Mouse (Mus musculus): Measurements from ENCODE around the gene A930017K11Rik.

A930017K11Rik gene

GRCm38 (mm10) chr17:25925348-25925747 is 27.0 kb downstream of the A930017K11Rik start:
- DNase-seq (ENCODE audit: low read depth, low spot score): no peak

DNA sequence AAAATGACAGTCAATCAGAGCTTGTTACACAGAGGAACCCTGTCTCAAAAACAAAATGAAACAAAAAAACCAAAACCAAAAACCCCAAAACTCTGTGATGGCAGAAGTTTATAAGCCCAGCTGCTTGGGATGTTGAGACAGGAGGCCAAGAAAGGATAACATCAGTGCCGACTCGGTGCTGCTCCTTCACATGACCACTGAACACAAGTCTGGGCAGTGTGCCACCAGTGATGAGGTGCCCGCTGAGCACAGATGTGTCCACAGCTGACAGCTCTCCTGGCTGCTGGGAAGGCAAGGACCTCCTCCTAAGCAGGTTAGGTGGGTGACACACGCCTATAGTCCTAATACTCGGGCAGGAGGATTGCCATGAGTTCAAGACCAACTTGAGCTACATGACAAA is 30.2 kb downstream of the A930017K11Rik start:
- no peak for DNase-seq (ENCODE audit: low read depth, low spot score)

DNA sequence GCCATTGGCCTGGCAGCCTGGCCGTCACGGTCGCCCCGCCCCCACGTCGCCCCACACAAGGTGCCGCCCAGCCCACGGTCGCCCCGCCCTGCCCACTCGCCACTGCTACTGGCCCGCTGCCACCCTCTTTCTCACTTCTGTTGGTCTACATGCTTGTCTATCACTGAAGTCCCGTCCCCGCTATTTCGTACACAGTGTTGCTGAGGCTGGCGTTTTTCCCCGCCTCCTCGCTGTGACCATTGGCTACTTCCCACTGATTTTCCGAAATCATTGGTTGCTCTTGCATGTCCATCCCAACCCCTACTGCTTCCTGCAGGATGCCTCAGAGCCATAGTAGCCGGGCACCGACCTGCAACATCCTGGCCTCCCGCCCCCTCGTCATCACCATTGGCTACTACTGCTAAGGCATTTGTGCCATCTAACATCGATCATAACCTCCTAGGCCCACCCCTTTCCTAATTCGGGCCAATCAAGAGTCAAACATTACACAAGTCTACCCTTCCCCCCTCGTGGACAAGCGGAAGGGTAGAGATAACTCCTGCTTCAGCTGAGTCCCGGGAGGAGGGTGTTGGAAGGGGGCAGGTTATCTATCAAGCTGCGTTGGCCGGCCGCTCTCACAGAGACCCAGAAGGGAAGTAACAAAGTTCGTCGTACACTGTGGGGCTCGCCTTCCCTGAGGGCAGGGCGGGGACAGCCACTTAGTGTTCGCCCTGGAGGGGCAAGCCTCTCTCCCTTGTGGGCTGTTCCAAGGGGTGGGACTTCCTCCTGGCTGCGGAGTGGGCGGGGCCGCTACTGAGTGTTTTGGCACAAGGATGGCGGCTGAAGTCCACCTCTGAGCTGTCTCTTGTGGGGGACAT is 32.4 kb downstream of the A930017K11Rik start:
- DNase-seq (ENCODE audit: low read depth, low spot score): peak; percentile 100

DNA sequence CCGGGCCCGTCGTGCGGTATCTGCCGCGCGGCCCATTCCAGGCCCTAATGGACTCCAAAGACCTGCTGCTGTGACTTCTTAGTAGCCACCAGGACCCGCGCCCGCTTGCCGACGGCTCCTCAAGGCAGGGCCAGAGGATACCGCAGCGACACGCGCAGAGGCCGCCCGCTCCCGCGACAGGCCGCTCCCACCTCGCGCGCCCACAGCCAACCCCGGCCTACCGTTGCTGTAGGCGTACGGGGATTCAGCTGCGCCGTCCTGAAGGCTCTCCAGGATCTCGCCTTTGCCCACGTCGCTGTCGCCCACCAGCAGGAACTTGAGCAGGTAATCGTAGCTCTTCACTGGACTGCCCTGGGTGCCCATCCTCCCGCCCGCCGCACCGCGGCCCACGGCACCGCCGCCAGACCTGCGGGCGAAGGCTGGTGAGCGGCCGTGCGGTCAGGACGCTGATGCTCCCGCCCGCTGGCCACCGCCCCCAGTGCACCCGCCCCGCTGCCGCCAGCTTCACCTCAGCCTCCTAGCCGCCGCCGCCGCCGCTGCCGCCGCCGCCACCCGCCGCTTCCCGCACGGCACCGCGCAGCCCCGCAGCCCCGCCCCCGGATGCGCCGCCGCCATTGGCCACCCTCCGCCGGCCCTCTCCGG is 33.1 kb downstream of the A930017K11Rik start, which contains the start of gene Rab40c:
Rab40c (minus strand) TSS at position 584 of the 642 bp plus-strand sequence.
- DNase-seq (ENCODE audit: low read depth, low spot score): peak; percentile 71

DNA sequence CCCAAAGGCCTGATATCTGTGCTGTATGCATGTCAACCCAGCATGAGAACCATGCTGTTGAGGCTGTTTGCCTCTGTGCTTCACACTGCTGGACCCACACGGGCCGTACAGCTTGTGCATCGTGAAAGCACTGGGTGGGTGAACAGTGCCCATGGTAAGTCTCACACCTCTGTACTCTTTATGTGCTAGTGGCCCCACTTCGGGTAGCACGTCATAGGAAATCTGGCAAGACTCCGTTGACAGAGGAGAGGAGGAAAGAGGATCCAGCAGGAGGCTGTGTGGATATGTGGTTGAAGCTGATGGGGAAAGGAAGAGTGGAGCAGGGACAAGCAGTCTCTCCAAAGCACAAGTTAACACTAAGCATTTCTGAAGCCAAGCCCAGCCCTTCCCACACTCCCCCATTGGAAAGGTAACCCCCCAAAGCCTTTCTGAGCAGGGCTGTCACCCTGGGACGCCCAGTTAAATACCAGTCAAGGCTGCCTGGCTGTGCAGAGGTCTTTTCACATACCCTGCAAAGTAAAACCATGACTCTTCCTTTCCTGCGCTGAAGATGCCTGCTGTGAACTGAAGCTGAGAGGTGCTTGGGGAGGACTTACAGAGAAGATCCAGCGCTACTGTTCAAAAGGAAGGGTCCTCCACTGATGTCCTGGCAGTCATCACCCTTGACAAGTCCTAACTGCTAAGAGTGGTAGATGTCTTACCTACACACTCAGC is 34.2 kb downstream of the A930017K11Rik start:
- no peak for DNase-seq (ENCODE audit: low read depth, low spot score)

DNA sequence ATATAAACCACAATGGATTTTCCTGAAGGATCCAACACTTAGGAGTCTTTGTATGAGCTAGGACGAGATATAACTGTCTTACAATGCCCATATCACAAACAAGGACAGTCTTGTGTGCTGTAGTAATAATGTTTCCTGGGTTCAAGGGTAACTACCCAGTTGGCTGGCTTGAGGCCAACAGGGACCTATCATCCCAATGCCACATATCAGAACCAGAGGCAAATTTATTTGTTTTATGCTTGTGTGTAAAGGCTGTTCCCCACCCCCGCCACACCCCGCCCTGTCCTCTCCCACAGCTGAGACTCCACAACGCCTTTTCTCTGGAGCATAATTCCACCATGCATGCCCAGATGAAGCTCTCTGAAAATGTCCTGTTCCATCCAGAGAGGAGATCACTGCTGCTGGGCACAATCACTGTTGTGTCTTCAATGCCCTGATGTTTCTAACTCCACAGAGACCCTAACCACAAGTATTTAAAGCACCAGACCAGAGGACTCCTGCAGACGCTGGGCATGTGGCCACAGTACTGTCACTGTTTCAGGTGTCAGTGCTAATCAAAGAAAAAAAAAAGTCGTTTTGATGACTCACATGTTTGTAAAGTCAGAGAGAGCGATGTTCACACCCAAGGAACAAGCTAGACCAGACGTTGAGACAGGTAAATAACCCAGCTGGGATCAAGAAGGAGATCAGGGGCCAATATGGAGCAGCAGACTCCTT is 35.3 kb downstream of the A930017K11Rik start:
- no peak for DNase-seq (ENCODE audit: low read depth, low spot score)

- DNase-seq (ENCODE audit: low read depth, low spot score): no peak
Observed at GRCm38 (mm10) chr17:25914295-25914694, 38.1 kb downstream of the A930017K11Rik start.

DNA sequence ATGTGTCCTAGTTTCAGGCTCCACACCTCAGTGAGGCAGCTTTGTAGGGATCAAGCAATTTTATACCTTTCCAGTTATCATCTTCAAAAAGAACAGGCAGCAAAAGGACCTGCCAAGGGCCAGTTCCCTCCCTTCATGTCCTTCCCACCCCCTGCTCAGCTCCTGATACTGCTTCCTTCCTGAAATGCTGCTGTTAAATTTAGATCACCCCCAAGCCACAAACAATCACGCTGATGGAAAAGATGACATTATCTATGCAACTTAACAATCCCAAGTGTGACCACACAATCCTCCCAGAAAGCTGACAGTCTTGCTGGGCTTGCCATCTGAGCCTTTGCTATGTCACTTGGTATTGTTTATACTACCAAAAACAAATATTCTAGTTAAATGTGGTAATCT is 38.5 kb downstream of the A930017K11Rik start:
- no peak for DNase-seq (ENCODE audit: low read depth, low spot score)

DNA sequence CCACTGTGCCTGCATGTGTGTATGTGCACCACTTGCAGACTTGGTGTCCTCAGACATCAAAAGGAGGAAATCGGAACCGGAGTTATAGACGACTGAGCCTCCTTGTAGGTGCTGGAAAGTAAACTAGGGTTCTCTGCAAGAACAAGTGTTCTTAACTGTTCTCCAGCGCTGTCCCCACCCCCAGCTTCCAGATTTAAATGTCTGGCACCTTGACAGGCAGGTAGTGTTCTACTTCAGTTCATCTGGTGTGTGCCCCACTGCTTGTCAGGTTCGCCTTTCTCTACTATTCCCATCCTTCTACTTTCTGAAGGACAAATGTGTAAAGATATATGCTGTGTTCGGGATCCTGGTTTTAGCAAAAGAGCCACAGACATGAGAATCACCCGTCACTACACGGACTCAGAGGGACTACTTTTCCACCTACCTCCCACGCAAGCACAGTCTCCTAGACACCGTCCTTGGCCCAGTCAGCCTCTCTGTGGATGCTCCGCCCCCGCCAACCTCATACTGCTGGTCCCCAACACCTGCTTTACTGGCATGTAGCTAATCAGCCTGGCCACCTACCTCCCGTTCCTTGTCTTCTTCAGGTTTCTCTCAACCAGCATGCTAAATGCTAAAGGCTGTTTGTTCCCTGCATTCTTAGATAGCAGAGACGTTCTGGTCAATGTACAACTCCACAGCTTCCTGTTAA is 39.0 kb downstream of the A930017K11Rik start:
- DNase-seq (ENCODE audit: low read depth, low spot score): peak; percentile 20

DNA sequence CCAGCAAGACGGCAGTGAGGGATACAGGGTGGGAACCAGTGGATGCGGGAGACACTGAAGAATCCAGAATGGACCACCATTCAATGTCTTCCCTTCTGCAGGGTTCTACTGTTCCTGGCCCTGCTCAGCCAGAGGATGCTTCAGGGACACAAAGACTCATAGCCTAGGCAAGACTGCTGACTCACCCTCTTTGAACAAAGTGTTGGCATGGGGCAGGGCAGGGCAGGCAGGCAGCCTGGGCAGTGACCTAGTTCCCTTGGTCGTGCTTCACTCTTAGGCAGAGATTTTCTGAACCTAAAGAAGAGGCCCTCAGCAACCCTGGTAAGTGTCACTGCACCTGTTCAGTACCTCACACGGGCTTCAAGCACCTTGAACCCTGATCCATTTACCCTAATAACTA is 40.5 kb downstream of the A930017K11Rik start:
- DNase-seq (ENCODE audit: low read depth, low spot score): no peak

- no peak for DNase-seq (ENCODE audit: low read depth, low spot score)
Observed at GRCm38 (mm10) chr17:25907640-25908039, 44.7 kb downstream of the A930017K11Rik start.

- DNase-seq (ENCODE audit: low read depth, low spot score): no peak
Observed at GRCm38 (mm10) chr17:25903061-25903460, 49.3 kb downstream of the A930017K11Rik start.

DNA sequence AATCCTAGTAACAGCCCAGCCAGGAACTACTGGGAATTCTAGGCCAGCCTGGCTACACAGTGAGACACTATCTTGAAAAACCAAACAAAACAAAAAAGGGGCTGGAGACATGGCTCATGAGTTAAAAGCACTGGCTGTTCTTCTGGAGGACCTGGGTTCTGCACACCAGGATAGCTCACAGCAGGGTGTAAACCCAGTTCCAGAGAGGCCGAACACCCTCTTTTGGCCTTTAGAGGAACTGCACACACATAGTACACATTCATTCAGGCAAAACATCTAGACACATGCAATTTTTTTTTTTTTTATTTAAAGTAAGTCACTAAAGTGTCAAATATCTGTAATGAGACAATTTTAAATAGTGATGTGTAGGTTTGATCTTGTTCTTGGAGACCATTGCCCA is 52.2 kb downstream of the A930017K11Rik start:
- peak; percentile 65 for DNase-seq (ENCODE audit: low read depth, low spot score)
